8 mouse cellular contexts compared by ENCODE assay signal in the genomic region with DNA sequence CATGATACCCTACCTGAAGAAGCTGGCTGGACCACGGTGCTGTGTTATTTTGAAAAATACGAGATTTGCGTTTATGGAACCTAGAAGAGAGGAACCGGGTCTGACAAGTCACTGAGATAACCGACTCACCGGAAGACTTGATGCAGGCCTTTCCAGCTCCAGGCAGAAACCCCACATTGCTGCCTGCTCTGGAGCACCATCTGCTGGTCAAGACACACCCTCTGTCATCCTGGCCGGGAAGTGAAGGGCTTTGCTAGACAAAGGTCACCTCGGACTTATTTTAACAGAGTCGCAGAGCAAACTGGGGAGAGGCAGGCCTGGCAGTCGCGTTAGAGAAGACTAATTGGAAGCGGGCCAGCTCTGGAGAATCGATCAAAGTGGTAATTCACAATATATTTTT.
DNase-seq lines count a peak whose midpoint lies in the region; ATAC-seq and TF ChIP-seq lines count a peak whose summit lies in the region.

No protein-coding gene starts in this region.

- 20% methylated on average over 13 of the region's 13 CpGs for WGBS in forebrain, embryonic 11.5 days
- WGBS in heart, postnatal 0 days, result 5% methylated on average over 13 of the region's 13 CpGs
- WGBS in liver, embryonic 13.5 days (ENCODE audit: insufficient replicate concordance), result 10% methylated on average over 13 of the region's 13 CpGs
- 15% methylated on average over 13 of the region's 13 CpGs for WGBS in neural tube, embryonic 14.5 days

- H3K4me3 ChIP-seq in forebrain, embryonic 11.5 days (ENCODE audit: low read depth, low read length), result no peak overlapping the region
- H3K4me3 ChIP-seq in heart, postnatal 0 days (ENCODE audit: low read depth, low read length), result no peak overlapping the region
- H3K4me3 ChIP-seq in liver, embryonic 13.5 days (replicated peaks), result no peak overlapping the region
- no peak overlapping the region for H3K4me3 ChIP-seq in neural tube, embryonic 14.5 days (ENCODE audit: low read depth, low read length)

- TF ChIP-seq EP300 in heart, postnatal 0 days (IDR thresholded peaks at IDR 0.05; ENCODE audit: low read depth), result no peak

- no peak overlapping the region for H3K27ac ChIP-seq in forebrain, embryonic 11.5 days (ENCODE audit: low read depth, low read length)
- no peak overlapping the region for H3K27ac ChIP-seq in heart, postnatal 0 days (ENCODE audit: low read depth)
- no peak overlapping the region for H3K27ac ChIP-seq in liver, embryonic 13.5 days
- H3K27ac ChIP-seq in neural tube, embryonic 14.5 days (ENCODE audit: low read depth, low read length), result no peak overlapping the region

- no peaks in the 10 kb centered on the region for H3K27me3 ChIP-seq in forebrain, embryonic 11.5 days (ENCODE audit: control insufficient read depth, insufficient read depth, low read length)
- no peaks in the 10 kb centered on the region for H3K27me3 ChIP-seq in heart, postnatal 0 days (ENCODE audit: control insufficient read depth, insufficient read depth, low read length)
- no peaks in the 10 kb centered on the region for H3K27me3 ChIP-seq in liver, embryonic 13.5 days
- H3K27me3 ChIP-seq in neural tube, embryonic 14.5 days (ENCODE audit: control insufficient read depth, insufficient read depth, low read length), result no peaks in the 10 kb centered on the region

- no peaks in the 10 kb centered on the region for H3K4me1 ChIP-seq in forebrain, embryonic 11.5 days (replicated peaks; ENCODE audit: control insufficient read depth, insufficient read depth, low read length)
- no peaks in the 10 kb centered on the region for H3K4me1 ChIP-seq in heart, postnatal 0 days (ENCODE audit: control insufficient read depth, insufficient read depth)
- H3K4me1 ChIP-seq in liver, embryonic 13.5 days (replicated peaks), result no peaks in the 10 kb centered on the region
- H3K4me1 ChIP-seq in neural tube, embryonic 14.5 days (ENCODE audit: control insufficient read depth, insufficient read depth, low read length), result 0 out of 2 replicates have a peak, but pooled peaks cover 4% of the 10 kb centered on the region

- peak; percentile 21 to 25 for DNase-seq in B cell, adult 2 months
- DNase-seq in brain, adult 2 months (ENCODE audit: low read depth, low spot score), result peak; percentile 86
- DNase-seq in forebrain, embryonic 11.5 days (ENCODE audit: low spot score), result peak; percentile 82
- DNase-seq in heart, postnatal 0 days (ENCODE audit: low spot score), result peak; percentile 72
- peak; percentile 81 to 83 for DNase-seq in kidney, postnatal 25 days
- peak; percentile 3 for DNase-seq in liver, embryonic 13.5 days
- peak; percentile 25 for DNase-seq in testis, postnatal 14 days (ENCODE audit: low spot score)

- H3K36me3 ChIP-seq in forebrain, embryonic 11.5 days (ENCODE audit: control insufficient read depth, insufficient read depth, low read length), result no peaks in the 10 kb centered on the region
- no peaks in the 10 kb centered on the region for H3K36me3 ChIP-seq in heart, postnatal 0 days (replicated peaks; ENCODE audit: control insufficient read depth, insufficient read depth, low read length)
- no peaks in the 10 kb centered on the region for H3K36me3 ChIP-seq in liver, embryonic 13.5 days
- H3K36me3 ChIP-seq in neural tube, embryonic 14.5 days (ENCODE audit: control insufficient read depth, insufficient read depth, low read length), result no peaks in the 10 kb centered on the region

- no peak overlapping the region for H3K9ac ChIP-seq in forebrain, embryonic 11.5 days (ENCODE audit: low read length)
- no peak overlapping the region; the same call in 1 of the 2 replicates for H3K9ac ChIP-seq in heart, postnatal 0 days (replicated peaks; ENCODE audit: low read depth, low read length)
- no peak overlapping the region for H3K9ac ChIP-seq in liver, embryonic 13.5 days
- H3K9ac ChIP-seq in neural tube, embryonic 14.5 days (replicated peaks; ENCODE audit: low read depth, low read length), result no peak overlapping the region

- H3K4me2 ChIP-seq in forebrain, embryonic 11.5 days (ENCODE audit: low read depth, low read length, severe bottlenecking), result no peak overlapping the region
- H3K4me2 ChIP-seq in heart, postnatal 0 days (ENCODE audit: low read depth, low read length), result no peak overlapping the region
- no peak overlapping the region for H3K4me2 ChIP-seq in liver, embryonic 13.5 days
- H3K4me2 ChIP-seq in neural tube, embryonic 14.5 days (ENCODE audit: low read depth, low read length), result no peak overlapping the region; the same call in 1 of the 2 replicates

- peak; percentile 90 for ATAC-seq in forebrain, embryonic 11.5 days (replicated peaks; ENCODE audit: low FRiP score)
- ATAC-seq in heart, postnatal 0 days (ENCODE audit: insufficient read depth, low read depth), result peak; percentile 83
- peak; percentile 60 for ATAC-seq in liver, embryonic 13.5 days (ENCODE audit: low read depth)
- peak; percentile 91 for ATAC-seq in neural tube, embryonic 14.5 days (ENCODE audit: low read depth)

- H3K9me3 ChIP-seq in forebrain, embryonic 11.5 days (ENCODE audit: control insufficient read depth, low read length), result no peaks in the 10 kb centered on the region
- no peaks in the 10 kb centered on the region for H3K9me3 ChIP-seq in heart, postnatal 0 days (replicated peaks; ENCODE audit: control insufficient read depth, low read length)
- no peaks in the 10 kb centered on the region for H3K9me3 ChIP-seq in liver, embryonic 13.5 days (replicated peaks)
- H3K9me3 ChIP-seq in neural tube, embryonic 14.5 days (ENCODE audit: control insufficient read depth, low read length), result no peaks in the 10 kb centered on the region

- TF ChIP-seq CTCF in heart, postnatal 0 days (IDR thresholded peaks at IDR 0.05; ENCODE audit: low read depth), result peak; percentile 89

Comparison
In these comparisons a context has a peak if more than half of its experiments do, and no peak if none do; other contexts are left out.
1. DNase-seq: peak in every context shown above with its lines; median percentile 86 in brain, adult 2 months; 82 in forebrain, embryonic 11.5 days; 82 in kidney, postnatal 25 days; 72 in heart, postnatal 0 days; 25 in testis, postnatal 14 days; 23 in B cell, adult 2 months; 3 in liver, embryonic 13.5 days.